Mouse (Mus musculus) liver, adult 2 months (tissue): ENCODE measurements around the gene Rln3. TPM values are rescaled to one million over a fixed set of nuclear protein-coding genes. Genes with fewer than 3 reads are reported as not detected.
"Not testable (repeated sequence)": the region's sequence is repeated elsewhere in the genome, so short reads cannot be mapped to it uniquely, and the experiment has no call there.

ENCODE experiments used
- DNase-seq: peaks from one replicate; pipeline ENCODE4 v3.0.0-alpha.2; 2011; ENCODE audit warnings: low read depth, low spot score; ENCODE audit errors: extremely low read depth
- H3K27ac ChIP-seq: fragments of 200-500 bp; replicated peaks from 2 replicates; pipeline ENCODE4 v1.5.1; 2012; ENCODE audit warnings: low read depth, mild to moderate bottlenecking, control low read depth, inconsistent platforms, low read length; ENCODE audit not compliant: insufficient read depth
- H3K27me3 ChIP-seq: fragments of 200-500 bp; 2 replicates; pipeline ENCODE4 v1.6.1; 2012; ENCODE audit warnings: mild to moderate bottlenecking, moderate library complexity, low read length, inconsistent platforms; ENCODE audit not compliant: control insufficient read depth, insufficient read depth
- H3K36me3 ChIP-seq: fragments of 200-500 bp; 2 replicates; pipeline ENCODE4 v1.6.1; 2012; ENCODE audit warnings: low read length, inconsistent platforms; ENCODE audit not compliant: control insufficient read depth, insufficient read depth
- H3K4me1 ChIP-seq: fragments of 200-500 bp; 2 replicates; pipeline ENCODE4 v1.6.1; 2011; ENCODE audit warnings: low read length; ENCODE audit not compliant: control insufficient read depth, insufficient read depth
- H3K4me3 ChIP-seq: fragments of 200-500 bp; 2 replicates; pipeline ENCODE4 v1.5.1; 2011; ENCODE audit warnings: low read depth, mild to moderate bottlenecking, control low read depth, low read length, moderate library complexity; ENCODE audit not compliant: insufficient read depth
- H3K79me2 ChIP-seq: fragments of 200-500 bp; 2 replicates; pipeline ENCODE4 v1.6.1; 2012; ENCODE audit warnings: inconsistent platforms, mild to moderate bottlenecking, low read length, moderate library complexity; ENCODE audit not compliant: control insufficient read depth, insufficient read depth
- H3K9ac ChIP-seq: fragments of 200-500 bp; 2 replicates; pipeline ENCODE4 v1.6.1; 2012; ENCODE audit warnings: low read depth, mild to moderate bottlenecking, control low read depth, inconsistent platforms, low read length
- CTCF ChIP-seq: fragments of 200-500 bp; IDR thresholded peaks from 2 replicates; pipeline ENCODE4 v1.5.1; 2011; ENCODE audit warnings: low read depth, low read length, control low read depth
- POLR2A ChIP-seq: fragments of 200-500 bp; IDR thresholded peaks from 2 replicates; pipeline ENCODE4 v1.6.1; 2011; ENCODE audit warnings: low read length, control low read depth; ENCODE audit not compliant: insufficient read depth; ENCODE audit errors: extremely low read depth
- WGBS: fragments of 180-500 bp; shearing (Covaris S2); methylation state at CpG from one replicate; pipeline ENCODE4 v1.1.7; 2018; 5-methylcytosine and 5-hydroxymethylcytosine counted together
- polyA plus RNA-seq: library from polyadenylated mRNA; depleted of rRNA; stranded (reverse); fragments of >200 nt; gene quantifications from 2 replicates; pipeline ENCODE4 v1.2.3, GENCODE M21; 2012
- total RNA-seq: library from RNA; depleted of rRNA; stranded (reverse); fragments of >200 nt; gene quantifications from 2 replicates; pipeline ENCODE4 v1.2.3, GENCODE M21; 2014

Gene Rln3
- total and polyA plus RNA-seq, 2 experiments, result not detected

- DNase-seq, result peak; percentile 44
- Histone ChIP-seq H3K27me3 (no peaks in the 10 kb centered on the region), H3K36me3 (no peaks in the 10 kb centered on the region), H3K9ac (peak overlapping the region; percentile 53), H3K79me2 (no peaks in the 10 kb centered on the region), H3K4me1 (peaks cover 5% of the 10 kb centered on the region; the same call in 1 of the 2 replicates), H3K4me3 (peak overlapping the region; percentile 48; the same call in 1 of the 2 replicates), H3K27ac (peak overlapping the region; percentile 14)
- 0 out of 2 replicates have a peak, but pooled peaks have one; percentile 14 for TF ChIP-seq POLR2A
- TF ChIP-seq CTCF, result no peak
- 10% methylated on average over 35 of the region's 35 CpGs for WGBS
These were observed 32.2 kb downstream of the Rln3 start for GRCm38 (mm10) chr8:84012499-84013165.

- peak; percentile 51 for DNase-seq
- TF ChIP-seq POLR2A (no peak), CTCF (no peak)
- Histone ChIP-seq H3K4me3 (peak within 1 kb of the TSS; percentile 49; the same call in 1 of the 2 replicates), H3K27me3 (no peaks in the 10 kb centered on the region), H3K4me1 (peaks cover 5% of the 10 kb centered on the region; the same call in 1 of the 2 replicates), H3K27ac (peak within 1 kb of the TSS; percentile 14), H3K36me3 (no peaks in the 10 kb centered on the region), H3K79me2 (no peaks in the 10 kb centered on the region), H3K9ac (peak within 1 kb of the TSS; percentile 53)
- 2% methylated on average over 45 of the region's 45 CpGs for WGBS
These were observed 32.9 kb downstream of the Rln3 start, which contains the start of gene 2210011C24Rik for GRCm38 (mm10) chr8:84011705-84012498. Gene 2210011C24Rik (minus strand): TSS chr8:84012171.

GRCm38 (mm10) chr8:84010625-84011611, 33.9 kb downstream of the Rln3 start:
- peak; percentile 27 for DNase-seq
- no peaks in the 10 kb centered on the region for H3K36me3 ChIP-seq
- H3K27me3 ChIP-seq, result no peaks in the 10 kb centered on the region
- TF ChIP-seq CTCF (peak; percentile 75), POLR2A (no peak)
- peaks cover 5% of the 10 kb centered on the region; the same call in 1 of the 2 replicates for H3K4me1 ChIP-seq
- peak overlapping the region; percentile 49; the same call in 1 of the 2 replicates for H3K4me3 ChIP-seq
- no peak overlapping the region for H3K27ac ChIP-seq
- H3K9ac ChIP-seq, result peak overlapping the region; percentile 52
- no peaks in the 10 kb centered on the region for H3K79me2 ChIP-seq
- 3% methylated on average over 82 of the region's 83 CpGs for WGBS

- Histone ChIP-seq H3K27ac (no peak overlapping the region), H3K36me3 (no peaks in the 10 kb centered on the region), H3K79me2 (no peaks in the 10 kb centered on the region), H3K9ac (no peak overlapping the region), H3K4me3 (no peak overlapping the region), H3K4me1 (peaks cover 7% of the 10 kb centered on the region), H3K27me3 (no peaks in the 10 kb centered on the region)
- peak; percentile 49 for DNase-seq
- TF ChIP-seq CTCF (peak; percentile 94), POLR2A (no peak)
- WGBS, result 3% methylated on average over 11 of the region's 11 CpGs
These were observed 34.9 kb downstream of the Rln3 start for GRCm38 (mm10) chr8:84009876-84010275.

GRCm38 (mm10) chr8:84008362-84008761, 36.4 kb downstream of the Rln3 start:
- Histone ChIP-seq H3K27ac (no peak overlapping the region), H3K4me3 (no peak overlapping the region), H3K79me2 (no peaks in the 10 kb centered on the region), H3K4me1 (peaks cover 12% of the 10 kb centered on the region), H3K9ac (no peak overlapping the region), H3K36me3 (no peaks in the 10 kb centered on the region), H3K27me3 (no peaks in the 10 kb centered on the region)
- DNase-seq, result peak; percentile 18
- WGBS, result 48% methylated on average over 7 of the region's 7 CpGs
- TF ChIP-seq CTCF, result peak; percentile 67
- no peak for TF ChIP-seq POLR2A

GRCm38 (mm10) chr8:84005502-84005901, 39.3 kb downstream of the Rln3 start:
- not testable (repeated sequence) for H3K36me3 ChIP-seq, H3K4me3 ChIP-seq, H3K27ac ChIP-seq, H3K79me2 ChIP-seq, DNase-seq, H3K27me3 ChIP-seq, H3K9ac ChIP-seq
- peaks cover 16% of the 10 kb centered on the region for H3K4me1 ChIP-seq
- WGBS, result 98% methylated on average over 7 of the region's 7 CpGs
